Mouse (Mus musculus): Measurements from ENCODE around the gene Pdcd4.
A peak's percentile ranks its signal among the peaks of the same experiment; 100 is the strongest.
"Not testable (repeated sequence)": the region's sequence is repeated elsewhere in the genome, so short reads cannot be mapped to it uniquely, and the experiment has no call there.

Pdcd4 gene

GRCm38 (mm10) chr19:53902739-53903487 is 10.9 kb downstream of the Pdcd4 start:
- DNase-seq = peak; percentile 97

GRCm38 (mm10) chr19:53903507-53904321 is 11.7 kb downstream of the Pdcd4 start:
- DNase-seq = peak; percentile 70

DNA sequence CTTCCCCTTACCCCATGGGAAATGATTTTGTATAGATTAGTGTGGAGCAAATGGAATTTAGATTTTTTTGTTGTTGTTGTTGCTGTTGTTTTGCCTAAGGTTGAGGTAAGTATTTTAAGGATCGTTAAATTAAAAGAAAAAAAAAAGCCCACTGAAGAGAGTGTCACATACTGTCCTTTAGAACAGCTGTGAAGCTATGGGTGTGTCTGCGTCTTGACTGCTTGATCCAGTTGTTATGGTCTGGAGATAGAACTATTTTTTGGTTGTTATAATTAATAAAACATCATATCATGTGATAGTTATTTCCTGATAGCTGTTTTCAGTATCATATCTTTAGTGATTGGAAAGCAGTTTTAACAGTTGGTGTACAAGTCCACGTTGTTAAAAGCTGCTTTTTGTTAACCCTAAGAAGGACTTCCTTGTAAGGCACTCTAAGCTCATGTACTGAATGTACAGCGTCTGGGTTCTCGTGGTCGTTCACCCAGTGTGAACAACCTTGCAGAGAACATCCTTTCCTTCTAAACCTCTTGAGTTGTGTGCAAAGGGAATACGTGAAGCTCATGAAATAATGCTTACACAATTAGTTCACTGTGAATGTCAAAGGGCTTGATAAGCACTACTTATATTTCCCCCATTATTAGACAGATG is 12.9 kb downstream of the Pdcd4 start:
- no peak for DNase-seq

DNA sequence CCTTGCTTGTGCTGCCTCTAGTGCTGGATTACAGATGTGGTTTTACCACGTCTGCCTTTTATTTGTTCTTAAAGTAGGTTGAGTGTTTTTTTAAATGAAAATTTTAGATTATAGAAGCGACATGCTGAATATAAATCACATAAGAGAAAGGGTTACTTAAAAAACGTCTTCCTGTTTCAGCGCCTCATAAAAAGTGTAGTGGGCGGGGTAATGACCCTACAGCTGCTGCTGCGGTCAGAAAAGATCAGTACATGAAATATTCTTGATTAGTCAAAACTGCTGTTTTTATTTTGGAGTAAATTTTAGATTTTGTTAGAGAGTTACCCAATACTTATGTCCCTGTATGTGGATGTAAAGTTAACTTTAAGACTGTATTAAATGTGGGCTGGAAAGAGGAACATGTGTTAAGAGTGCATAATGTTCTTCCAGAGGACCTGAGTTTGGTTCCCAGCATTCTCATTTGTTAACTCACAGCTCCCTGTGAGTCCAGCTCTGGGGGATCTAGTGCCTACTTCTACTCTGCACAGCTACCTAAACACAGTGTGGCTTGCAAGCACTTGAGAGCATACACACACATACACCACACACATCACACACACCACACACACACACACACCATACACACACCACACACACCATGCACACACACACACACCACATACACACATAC is 14.1 kb downstream of the Pdcd4 start:
- DNase-seq = no peak

DNA sequence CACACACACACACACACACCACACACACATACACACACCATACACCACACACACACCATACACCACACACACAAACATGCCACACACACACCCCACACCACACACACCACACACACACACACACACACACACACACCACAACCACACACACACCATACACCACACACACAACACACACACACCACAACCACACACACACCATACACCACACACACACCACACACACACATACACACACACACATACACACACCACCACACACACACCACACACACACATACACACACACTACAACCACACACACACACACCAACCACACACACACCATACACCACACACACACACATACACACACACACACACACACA is 14.7 kb downstream of the Pdcd4 start:
- not testable (repeated sequence) for DNase-seq

DNA sequence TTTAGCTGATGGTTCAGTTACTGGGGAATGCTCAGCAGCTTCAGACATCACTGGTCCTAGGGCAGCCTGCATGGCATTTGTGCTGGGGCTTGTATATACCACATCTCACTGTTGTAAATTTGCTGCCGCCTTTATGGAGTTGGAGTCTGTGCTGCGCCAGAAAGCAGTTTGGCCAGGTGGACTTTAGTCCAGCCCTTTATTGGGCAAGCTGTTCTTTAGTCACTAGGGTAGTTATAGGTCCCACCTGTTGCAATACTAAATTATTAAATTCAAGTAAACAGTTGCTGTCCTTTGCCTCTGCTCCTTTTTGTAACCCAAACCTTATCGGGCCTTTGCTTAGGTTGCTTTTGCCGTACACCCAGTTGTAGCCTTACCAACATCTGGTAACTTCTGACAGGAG is 22.9 kb downstream of the Pdcd4 start:
- no peak for DNase-seq

DNA sequence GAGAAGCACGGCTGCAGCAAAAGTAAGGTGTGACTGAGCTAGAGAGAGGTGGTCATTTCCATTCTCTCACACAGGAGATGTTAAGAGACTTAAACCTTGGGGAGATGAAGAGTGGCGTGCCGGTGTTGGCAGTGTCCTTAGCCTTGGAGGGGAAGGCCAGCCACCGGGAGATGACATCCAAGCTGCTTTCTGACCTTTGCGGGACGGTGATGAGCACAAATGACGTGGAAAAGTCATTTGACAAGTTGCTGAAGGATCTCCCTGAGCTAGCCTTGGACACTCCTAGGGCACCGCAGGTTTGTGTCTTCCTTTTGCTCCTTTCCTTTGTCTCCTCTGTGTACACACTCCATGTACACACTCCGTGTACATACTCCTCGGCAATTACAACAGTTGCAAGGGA is 27.5 kb downstream of the Pdcd4 start:
- DNase-seq = no peak

GRCm38 (mm10) chr19:53921996-53922395 is 30.0 kb downstream of the Pdcd4 start:
- peak; percentile 50 for DNase-seq

DNA sequence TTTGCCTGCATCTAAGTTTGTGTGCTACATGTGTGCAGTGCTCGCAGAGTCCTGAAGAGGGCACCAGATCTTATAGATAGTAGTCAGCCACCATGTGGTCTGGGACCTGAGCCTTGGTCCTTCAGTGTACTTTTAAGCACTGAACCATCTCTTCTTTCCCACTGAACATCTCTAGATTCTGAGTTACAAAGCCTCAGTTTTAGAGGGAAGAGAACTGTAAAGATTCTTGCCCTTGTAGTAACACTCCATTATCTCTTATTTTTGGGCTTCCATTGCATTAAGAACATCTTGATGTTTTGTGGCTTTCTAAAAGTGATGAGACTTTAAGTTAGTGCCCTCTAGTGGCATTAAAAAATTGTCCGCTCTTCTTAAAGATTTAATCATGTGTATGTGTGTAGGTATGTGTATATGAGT is 33.3 kb downstream of the Pdcd4 start:
- DNase-seq = peak; percentile 66

GRCm38 (mm10) chr19:53926705-53927104 is 34.7 kb downstream of the Pdcd4 start:
- no peak for DNase-seq

DNA sequence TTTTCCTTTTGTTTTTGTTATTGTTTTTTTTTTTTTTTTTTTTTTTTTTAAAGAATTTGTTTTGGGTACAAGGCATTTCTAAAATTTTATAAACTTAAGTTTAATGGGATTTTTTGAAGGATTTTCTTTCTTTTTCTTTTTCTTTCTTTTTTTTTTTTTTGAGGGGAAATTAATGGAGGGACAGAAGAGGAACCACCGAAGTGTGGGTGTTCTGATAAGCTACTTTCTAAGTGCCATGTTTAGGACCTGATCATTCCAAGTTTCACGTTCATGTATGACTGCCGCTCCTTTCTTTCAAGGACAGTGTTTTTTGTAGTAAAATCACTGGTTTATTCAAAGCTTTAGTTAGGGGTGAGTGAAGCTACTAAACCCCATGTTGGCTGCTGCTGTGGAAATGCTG is 37.2 kb downstream of the Pdcd4 start:
- no peak for DNase-seq

DNA sequence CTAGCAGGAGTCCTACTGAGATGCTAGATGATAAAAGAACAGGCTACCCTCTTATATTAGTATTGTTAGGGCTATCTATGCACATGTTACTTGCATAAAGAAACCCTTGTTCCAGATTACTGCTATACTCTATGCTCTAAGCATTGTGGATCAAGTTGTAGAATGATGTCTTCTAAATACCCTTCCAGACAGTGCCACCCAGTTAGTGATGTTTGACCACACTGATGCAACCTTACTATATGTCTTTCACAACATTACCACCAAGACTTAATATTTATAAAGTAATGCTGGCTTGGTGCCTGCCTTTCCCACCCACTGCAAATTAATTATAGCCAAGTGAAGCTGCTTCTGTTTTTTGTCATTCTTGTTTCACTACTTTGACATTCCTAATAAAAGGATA is 41.0 kb downstream of the Pdcd4 start:
- DNase-seq = no peak

DNA sequence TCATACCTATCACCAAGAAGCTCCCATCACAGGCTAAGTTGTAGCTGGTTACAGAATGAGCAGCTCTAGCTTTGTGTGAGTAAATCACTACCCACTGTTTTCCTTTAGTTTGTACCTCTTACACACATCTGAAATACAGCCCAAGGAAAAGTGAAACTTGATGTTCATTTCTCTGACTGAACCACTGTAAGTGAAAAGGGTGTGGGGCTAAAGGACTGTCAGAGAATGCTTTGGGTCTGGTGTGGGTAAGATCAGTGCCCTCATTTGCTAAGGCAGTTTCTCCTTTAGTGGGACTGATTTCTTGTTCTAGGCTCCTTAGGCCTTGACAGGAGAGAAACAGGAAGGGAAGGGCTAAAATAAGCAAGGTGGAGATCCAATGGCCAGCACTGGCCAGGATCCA is 42.0 kb downstream of the Pdcd4 start:
- DNase-seq = no peak

DNA sequence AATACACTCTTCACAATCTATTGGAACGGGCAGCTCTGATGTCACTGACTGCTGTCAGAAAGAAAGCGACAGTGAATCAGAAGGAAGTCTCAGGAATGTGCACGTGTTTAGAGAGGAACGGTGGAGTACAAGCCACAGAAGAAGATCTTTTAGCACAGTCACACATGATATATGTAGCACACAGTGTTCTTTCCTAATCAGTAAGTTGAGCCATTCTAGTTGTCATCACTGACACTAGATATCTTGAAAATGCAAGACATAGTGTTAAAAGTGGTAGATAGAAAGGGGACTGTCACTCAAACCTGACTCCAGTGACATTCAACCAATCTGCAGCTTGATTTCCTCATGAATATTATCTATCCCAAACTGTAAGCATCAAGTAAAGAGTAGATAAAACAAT is 47.4 kb downstream of the Pdcd4 start:
- DNase-seq = no peak

DNA sequence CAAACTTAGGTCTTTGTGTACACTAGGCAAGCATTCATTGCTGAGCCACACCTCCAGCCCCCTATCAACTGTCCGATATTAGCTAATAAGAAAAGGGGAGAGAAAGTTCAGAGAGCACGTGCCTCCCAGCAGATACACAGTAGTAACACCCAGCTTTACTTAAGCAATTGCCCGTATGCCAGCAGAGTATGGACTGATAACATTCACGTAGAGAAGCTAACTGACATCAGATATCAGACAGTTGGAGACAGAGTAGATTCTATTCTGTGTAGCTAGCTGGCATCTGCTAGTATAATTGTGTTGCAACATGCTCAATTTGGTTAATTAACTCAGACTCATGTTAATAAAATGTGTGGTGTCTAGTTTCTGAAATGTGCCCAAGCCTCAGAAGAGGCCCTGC is 49.1 kb downstream of the Pdcd4 start:
- DNase-seq = no peak

GRCm38 (mm10) chr19:53942342-53942741 is 50.3 kb downstream of the Pdcd4 start:
- no peak for DNase-seq

DNA sequence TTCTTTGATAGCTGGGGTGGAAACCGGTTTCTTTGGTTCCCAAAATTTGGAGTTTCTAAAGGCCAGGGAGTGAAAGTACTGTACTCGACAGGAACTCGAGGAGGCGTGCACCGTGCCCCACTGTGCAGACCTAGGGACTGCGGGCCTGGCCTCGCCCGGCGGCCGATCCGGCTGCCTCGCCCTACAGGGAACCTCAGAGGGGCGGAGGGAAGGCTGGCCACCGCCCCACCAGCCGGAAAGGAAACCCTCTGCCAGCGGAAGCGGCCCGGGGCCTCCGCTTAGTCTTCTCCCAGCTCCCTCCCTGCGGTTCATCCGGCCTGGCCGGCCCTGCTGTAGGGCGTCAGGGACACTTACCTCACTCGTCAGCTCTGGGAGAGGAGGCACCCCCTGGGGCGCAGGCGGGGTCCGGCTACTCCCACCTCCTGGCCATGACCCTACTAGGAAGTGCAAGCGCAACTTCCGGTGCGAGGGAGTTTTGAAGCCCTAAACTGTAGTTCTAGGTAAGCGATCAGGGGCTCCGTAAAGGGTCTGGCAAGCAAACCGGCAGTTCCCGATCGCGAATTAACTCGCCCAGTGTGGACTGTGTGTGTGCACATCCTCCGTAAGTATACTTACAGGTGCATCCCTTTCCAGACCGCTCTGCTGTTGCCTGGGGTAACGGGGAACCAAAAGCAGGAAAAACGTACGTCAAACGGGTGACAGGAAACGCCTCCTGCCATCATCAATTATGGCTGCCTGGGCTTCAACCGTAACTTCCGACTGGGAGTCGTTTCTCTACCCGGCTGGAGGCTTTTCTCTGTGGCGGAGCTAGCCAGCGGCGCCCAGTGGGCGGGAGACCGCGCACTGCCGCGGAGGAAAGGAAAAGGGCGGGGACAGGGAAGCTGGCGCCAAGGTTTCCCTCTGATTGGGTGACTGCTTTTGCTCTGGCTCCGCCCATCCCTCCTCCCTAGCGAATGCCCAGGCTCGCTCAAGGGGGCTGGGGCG is 52.1 kb downstream of the Pdcd4 start, which contains the start of the genes Shoc2 and Bbip1:
Shoc2 (plus strand) TSS at position 505 of the 984 bp plus-strand sequence.
Bbip1 (minus strand) TSS at position 826 of the 984 bp plus-strand sequence.
- DNase-seq = peak; percentile 100

GRCm38 (mm10) chr19:53944786-53945169 is 52.7 kb downstream of the Pdcd4 start:
- DNase-seq = no peak

DNA sequence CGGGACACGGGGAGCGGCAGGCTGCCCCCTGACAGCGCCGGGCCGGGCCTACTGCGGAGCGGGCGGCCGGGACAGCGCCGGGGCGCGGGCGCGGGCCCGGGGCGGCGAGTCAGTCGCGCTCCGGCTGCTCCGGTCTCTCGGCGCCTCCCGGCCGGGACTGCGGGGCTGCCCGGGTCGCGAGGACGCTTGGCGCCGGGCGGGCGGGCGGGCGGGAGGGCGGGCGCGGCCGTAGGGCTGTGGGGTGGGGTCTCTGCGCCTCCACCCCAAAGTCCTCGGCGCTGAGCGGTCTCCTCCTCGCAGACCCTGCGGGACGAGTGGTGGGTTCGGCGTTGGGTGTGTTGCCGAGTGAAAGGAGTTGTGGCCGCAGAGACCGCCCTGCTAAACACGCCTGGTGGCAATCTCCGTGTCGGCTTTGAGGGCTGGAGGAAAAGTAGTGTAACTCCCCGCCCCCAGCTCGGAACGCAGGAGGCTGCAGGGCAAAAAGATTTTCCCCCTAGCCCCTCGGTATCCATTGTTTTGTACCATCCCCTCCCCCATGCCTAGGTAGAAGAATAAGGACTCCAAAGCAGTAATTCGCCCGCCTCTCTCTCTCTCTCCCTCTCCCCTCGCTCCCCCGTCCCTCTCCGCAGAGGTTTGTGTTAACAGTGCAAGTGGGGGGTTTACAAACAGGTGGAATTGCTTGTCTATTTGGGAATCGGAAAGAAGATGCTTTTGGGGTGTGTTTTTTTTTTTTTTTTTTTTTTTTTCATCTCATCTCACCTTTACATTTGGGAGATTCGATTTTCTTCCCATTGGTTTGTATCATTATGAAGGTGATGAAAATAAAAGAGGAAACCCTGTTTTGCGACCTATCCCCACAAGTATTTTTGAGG is 53.4 kb downstream of the Pdcd4 start:
- DNase-seq = peak; percentile 58

DNA sequence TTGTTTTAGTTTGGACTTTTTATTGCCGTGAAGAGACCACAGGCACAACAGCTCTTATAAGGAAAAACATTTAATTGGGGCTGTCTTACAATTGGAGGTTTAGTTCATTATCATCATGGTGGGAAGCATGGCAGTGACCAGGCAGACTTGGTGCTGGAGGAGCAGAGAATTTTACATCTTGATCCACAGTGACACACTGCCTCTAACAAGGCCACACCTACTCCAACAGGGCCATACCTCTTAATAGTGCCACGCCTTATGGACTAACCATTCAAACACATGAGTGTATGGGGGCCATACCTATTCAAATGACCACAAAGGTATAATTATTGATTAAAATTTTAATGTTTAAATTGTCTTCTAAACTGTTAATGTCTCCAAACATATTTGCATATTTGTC is 65.5 kb downstream of the Pdcd4 start:
- no peak for DNase-seq

DNA sequence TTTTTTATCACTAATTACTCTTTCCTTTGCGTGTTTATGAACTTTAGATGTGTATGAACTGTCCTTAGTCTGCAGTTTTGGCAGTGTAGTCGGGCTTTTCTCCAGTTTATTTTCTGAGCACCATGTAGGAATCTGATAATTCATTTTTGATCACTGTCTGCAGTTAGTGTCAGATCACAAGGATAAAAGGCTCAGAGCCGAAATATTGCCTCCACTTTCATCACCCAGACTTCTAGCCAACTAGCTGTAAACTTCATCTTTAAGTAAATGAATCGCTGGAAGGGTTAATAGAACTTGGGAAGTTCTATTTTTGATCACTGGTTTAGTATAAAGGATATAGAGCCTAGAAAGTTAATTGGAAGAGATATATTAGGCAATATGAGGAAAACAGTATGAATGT is 70.5 kb downstream of the Pdcd4 start:
- DNase-seq = no peak
